Mouse (Mus musculus) small intestine, adult 2 months (tissue): ENCODE data around the gene Ascl5.

Experiments used
- CTCF ChIP-seq: fragments of 200-500 bp; IDR thresholded peaks from 2 replicates; pipeline ENCODE4 v1.5.1; 2012; ENCODE audit warnings: low read depth, mild to moderate bottlenecking, control low read depth, inconsistent platforms, low read length, moderate library complexity, mixed read lengths; ENCODE audit not compliant: insufficient replicate concordance, insufficient read length; ENCODE audit errors: extremely low read depth
- POLR2A ChIP-seq: fragments of 200-500 bp; IDR thresholded peaks from 2 replicates; pipeline ENCODE4 v1.6.1; 2012; ENCODE audit warnings: low read depth, mild to moderate bottlenecking, control low read depth, inconsistent platforms, low read length, moderate library complexity

- TF ChIP-seq CTCF (peak; percentile 86; the same call in 1 of the 2 replicates), POLR2A (no peak)
Measured at GRCm38 (mm10) chr1:136045774-136046173, 4.8 kb upstream of the Ascl5 start.
